Mouse (Mus musculus): ENCODE measurements around the gene Nav3.

Gene Nav3

GRCm38 (mm10) chr10:109793491-109793890, 662.5 kb downstream of the Nav3 start:
- DNase-seq, result no peak

- no peak for DNase-seq
Observed at GRCm38 (mm10) chr10:109788728-109789127, 667.3 kb downstream of the Nav3 start.

- no peak for DNase-seq
Observed at GRCm38 (mm10) chr10:109779109-109779508, 676.9 kb downstream of the Nav3 start.

- no peak for DNase-seq
Observed at GRCm38 (mm10) chr10:109769092-109769491, 686.9 kb downstream of the Nav3 start.

- DNase-seq, result no peak
Observed at GRCm38 (mm10) chr10:109765650-109766049, 690.4 kb downstream of the Nav3 start.

- no peak for DNase-seq
Observed at GRCm38 (mm10) chr10:109764412-109765101, 691.4 kb downstream of the Nav3 start.

GRCm38 (mm10) chr10:109758921-109759600, 696.9 kb downstream of the Nav3 start:
- no peak for DNase-seq

- no peak for DNase-seq
Observed at GRCm38 (mm10) chr10:109746901-109747300, 709.1 kb downstream of the Nav3 start.

GRCm38 (mm10) chr10:109741664-109742063, 714.3 kb downstream of the Nav3 start:
- DNase-seq, result no peak

- DNase-seq, result no peak
Observed at GRCm38 (mm10) chr10:109740326-109740725, 715.7 kb downstream of the Nav3 start.

GRCm38 (mm10) chr10:109723646-109724045, 732.4 kb downstream of the Nav3 start:
- DNase-seq, result no peak

- no peak for DNase-seq
Observed at GRCm38 (mm10) chr10:109718808-109719207, 737.2 kb downstream of the Nav3 start.

- no peak for DNase-seq
Observed at GRCm38 (mm10) chr10:109718390-109718789, 737.6 kb downstream of the Nav3 start.

GRCm38 (mm10) chr10:109713001-109713400, 743.0 kb downstream of the Nav3 start:
- no peak for DNase-seq

GRCm38 (mm10) chr10:109699771-109700335, 756.2 kb downstream of the Nav3 start:
- no peak for DNase-seq

- no peak for DNase-seq
Observed at GRCm38 (mm10) chr10:109690564-109690963, 765.4 kb downstream of the Nav3 start.

- DNase-seq, result peak; percentile 51
Observed at GRCm38 (mm10) chr10:109684109-109685056, 771.6 kb downstream of the Nav3 start.

GRCm38 (mm10) chr10:109672896-109673295, 783.1 kb downstream of the Nav3 start:
- DNase-seq, result no peak

GRCm38 (mm10) chr10:109667453-109667852, 788.6 kb downstream of the Nav3 start:
- no peak for DNase-seq

- peak; percentile 78 for DNase-seq
Observed at GRCm38 (mm10) chr10:109664629-109665317, 791.2 kb downstream of the Nav3 start.

GRCm38 (mm10) chr10:109651516-109651915, 804.5 kb downstream of the Nav3 start:
- DNase-seq, result no peak

- DNase-seq, result peak; percentile 67
Observed at GRCm38 (mm10) chr10:109643598-109643997, 812.4 kb downstream of the Nav3 start.
